Mouse (Mus musculus): ENCODE measurements around the gene Hist2h2ab. TPM values are rescaled to one million over a fixed set of nuclear protein-coding genes. Genes with fewer than 3 reads are reported as not detected.
"Not testable (repeated sequence)": the region's sequence is repeated elsewhere in the genome, so short reads cannot be mapped to it uniquely, and the experiment has no call there.

The Hist2h2ab gene
- polyA plus RNA-seq, 1 experiment, result not detected

GRCm38 (mm10) chr3:96172197-96173178, 47.2 kb upstream of the Hist2h2ab start, which contains the start of gene Sf3b4:
Sf3b4 (plus strand) TSS chr3:96172332.
- Histone ChIP-seq H3K79me2 (ENCODE audit: control insufficient read depth, insufficient read depth) (peaks cover 37% of the 10 kb centered on the region), H3ac (ENCODE audit: control insufficient read depth, insufficient read length) (peak within 1 kb of the TSS; percentile 63), H3K4me3 (peak within 1 kb of the TSS; percentile 94), H3K27me3 (ENCODE audit: control insufficient read depth, insufficient read depth, insufficient read length) (no peaks in the 10 kb centered on the region), H3K4me2 (ENCODE audit: low read depth) (peak within 1 kb of the TSS; percentile 97), H3K36me3 (ENCODE audit: control insufficient read depth, insufficient read depth) (peaks cover 24% of the 10 kb centered on the region)
- TF ChIP-seq POLR2A (IDR thresholded peaks at IDR 0.05; ENCODE audit: insufficient read length, low read depth) (peak; percentile 92), SRF (IDR thresholded peaks at IDR 0.05; ENCODE audit: control insufficient read depth, insufficient read length, low read depth) (no peak), USF1 (IDR thresholded peaks at IDR 0.05; ENCODE audit: low read depth) (no peak), REST (IDR thresholded peaks at IDR 0.05; ENCODE audit: insufficient read depth, insufficient read length) (no peak), TCF3 (IDR thresholded peaks at IDR 0.05; ENCODE audit: insufficient read length, low read depth) (no peak), MYOD1 (IDR thresholded peaks at IDR 0.05; ENCODE audit: control insufficient read depth in 1 of 3, insufficient read length in 2 of 3, low read depth in 2 of 3) (no peak), POLR2AphosphoS2 (IDR thresholded peaks at IDR 0.05; ENCODE audit: insufficient read length, low read depth) (peak; percentile 93), TCF12 (IDR thresholded peaks at IDR 0.05; ENCODE audit: insufficient read depth, poor library complexity, severe bottlenecking) (no peak)

DNA sequence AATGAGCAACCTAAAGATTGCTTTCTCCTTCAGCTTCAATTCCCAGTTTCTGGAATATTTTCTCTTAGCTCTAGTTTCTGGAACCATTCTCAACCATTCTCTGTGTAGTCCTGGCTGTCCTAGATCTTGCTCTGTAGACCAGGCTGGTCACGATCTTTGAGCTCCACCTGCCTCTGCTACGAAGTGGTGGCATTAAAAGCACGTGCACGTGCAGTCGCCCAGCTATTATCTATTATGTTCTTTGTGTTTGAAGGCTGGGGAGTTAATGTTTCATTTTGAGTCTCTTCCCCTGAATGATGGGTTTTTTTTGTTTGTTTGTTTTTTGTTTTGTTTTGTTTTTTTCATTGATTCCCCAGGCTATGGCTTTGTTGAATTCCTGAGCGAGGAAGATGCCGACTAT, 46.5 kb upstream of the Hist2h2ab start:
- peak overlapping the region; percentile 63 for H3ac ChIP-seq (ENCODE audit: control insufficient read depth, insufficient read length)
- TF ChIP-seq MYOG (IDR thresholded peaks at IDR 0.05; ENCODE audit: control insufficient read depth in 1 of 3, insufficient read depth in 1 of 3, insufficient read length in 2 of 3, low read depth in 2 of 3) (no peak), MYOD1 (IDR thresholded peaks at IDR 0.05; ENCODE audit: control insufficient read depth in 1 of 3, insufficient read length in 2 of 3, low read depth in 2 of 3) (no peak), MAX (IDR thresholded peaks at IDR 0.05; ENCODE audit: low read depth) (no peak), USF1 (IDR thresholded peaks at IDR 0.05; ENCODE audit: low read depth) (no peak), POLR2AphosphoS2 (IDR thresholded peaks at IDR 0.05; ENCODE audit: insufficient read length, low read depth) (no peak), CEBPB (IDR thresholded peaks at IDR 0.05; ENCODE audit: insufficient read depth, poor library complexity, severe bottlenecking) (no peak), E2F4 (IDR thresholded peaks at IDR 0.05; ENCODE audit: insufficient read depth) (no peak), TCF12 (IDR thresholded peaks at IDR 0.05; ENCODE audit: insufficient read depth, poor library complexity, severe bottlenecking) (no peak), SRF (IDR thresholded peaks at IDR 0.05; ENCODE audit: control insufficient read depth, insufficient read length, low read depth) (no peak), POLR2A (IDR thresholded peaks at IDR 0.05; ENCODE audit: insufficient read length, low read depth) (no peak), TCF3 (IDR thresholded peaks at IDR 0.05; ENCODE audit: insufficient read length, low read depth) (no peak)
- peaks cover 37% of the 10 kb centered on the region for H3K79me2 ChIP-seq (ENCODE audit: control insufficient read depth, insufficient read depth)
- H3K36me3 ChIP-seq (ENCODE audit: control insufficient read depth, insufficient read depth), result peaks cover 31% of the 10 kb centered on the region
- H3K27me3 ChIP-seq (ENCODE audit: control insufficient read depth, insufficient read depth, insufficient read length), result no peaks in the 10 kb centered on the region
- peak overlapping the region; percentile 97 for H3K4me2 ChIP-seq (ENCODE audit: low read depth)
- peak overlapping the region; percentile 94 for H3K4me3 ChIP-seq

- H3K4me3 ChIP-seq; H3ac ChIP-seq (ENCODE audit: control insufficient read depth, insufficient read length); H3K27me3 ChIP-seq (ENCODE audit: control insufficient read depth, insufficient read depth, insufficient read length): not testable (repeated sequence)
- Histone ChIP-seq H3K36me3 (ENCODE audit: control insufficient read depth, insufficient read depth) (peaks cover 34% of the 10 kb centered on the region), H3K79me2 (ENCODE audit: control insufficient read depth, insufficient read depth) (peaks cover 37% of the 10 kb centered on the region), H3K4me2 (ENCODE audit: low read depth) (peak overlapping the region; percentile 97)
These were observed 45.6 kb upstream of the Hist2h2ab start for GRCm38 (mm10) chr3:96174042-96174441.

GRCm38 (mm10) chr3:96175251-96175650, 44.4 kb upstream of the Hist2h2ab start:
- no peak overlapping the region for H3K4me3 ChIP-seq
- peaks cover 34% of the 10 kb centered on the region for H3K36me3 ChIP-seq (ENCODE audit: control insufficient read depth, insufficient read depth)
- no peaks in the 10 kb centered on the region for H3K27me3 ChIP-seq (ENCODE audit: control insufficient read depth, insufficient read depth, insufficient read length)
- no peak for TF ChIP-seq MYOD1 (IDR thresholded peaks at IDR 0.05; ENCODE audit: control insufficient read depth in 1 of 3, insufficient read length in 2 of 3, low read depth in 2 of 3)
- TF ChIP-seq E2F4 (IDR thresholded peaks at IDR 0.05; ENCODE audit: insufficient read depth), result no peak
- no peak for TF ChIP-seq MAX (IDR thresholded peaks at IDR 0.05; ENCODE audit: low read depth)
- TF ChIP-seq REST (IDR thresholded peaks at IDR 0.05; ENCODE audit: insufficient read depth, insufficient read length), result no peak
- no peak for TF ChIP-seq POLR2A (IDR thresholded peaks at IDR 0.05; ENCODE audit: insufficient read length, low read depth)
- no peak for TF ChIP-seq SRF (IDR thresholded peaks at IDR 0.05; ENCODE audit: control insufficient read depth, insufficient read length, low read depth)
- no peak for TF ChIP-seq POLR2AphosphoS2 (IDR thresholded peaks at IDR 0.05; ENCODE audit: insufficient read length, low read depth)
- TF ChIP-seq USF1 (IDR thresholded peaks at IDR 0.05; ENCODE audit: low read depth), result no peak
- no peak for TF ChIP-seq MYOG (IDR thresholded peaks at IDR 0.05; ENCODE audit: control insufficient read depth in 1 of 3, insufficient read depth in 1 of 3, insufficient read length in 2 of 3, low read depth in 2 of 3)
- no peak for TF ChIP-seq TCF3 (IDR thresholded peaks at IDR 0.05; ENCODE audit: insufficient read length, low read depth)
- no peak for TF ChIP-seq CEBPB (IDR thresholded peaks at IDR 0.05; ENCODE audit: insufficient read depth, poor library complexity, severe bottlenecking)
- no peak for TF ChIP-seq TCF12 (IDR thresholded peaks at IDR 0.05; ENCODE audit: insufficient read depth, poor library complexity, severe bottlenecking)
- no peak overlapping the region for H3ac ChIP-seq (ENCODE audit: control insufficient read depth, insufficient read length)
- H3K79me2 ChIP-seq (ENCODE audit: control insufficient read depth, insufficient read depth), result peaks cover 37% of the 10 kb centered on the region
- no peak overlapping the region for H3K4me2 ChIP-seq (ENCODE audit: low read depth)

DNA sequence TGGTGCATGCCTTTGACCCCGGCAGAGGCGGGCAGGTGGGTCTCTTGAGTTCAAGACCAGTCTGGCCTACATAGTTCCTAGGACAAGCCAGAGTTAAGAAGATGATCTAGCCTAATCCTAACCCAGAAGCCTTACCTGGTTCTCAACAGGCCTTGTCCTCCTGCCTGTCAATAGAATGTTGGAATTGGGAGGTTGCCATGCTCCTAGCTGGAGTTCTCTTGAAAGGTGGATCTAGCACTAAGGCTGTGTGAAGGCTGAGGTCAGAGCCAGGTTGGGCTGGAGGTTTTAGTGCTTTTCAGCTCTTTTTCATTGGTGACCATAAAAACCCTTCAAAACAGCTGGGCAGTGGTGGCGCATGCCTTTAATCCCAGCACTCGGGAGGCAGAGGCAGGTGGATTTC, 41.2 kb upstream of the Hist2h2ab start:
- Histone ChIP-seq H3ac (ENCODE audit: control insufficient read depth, insufficient read length) (no peak overlapping the region), H3K27me3 (ENCODE audit: control insufficient read depth, insufficient read depth, insufficient read length) (no peaks in the 10 kb centered on the region), H3K36me3 (ENCODE audit: control insufficient read depth, insufficient read depth) (peaks cover 34% of the 10 kb centered on the region), H3K4me3 (no peak overlapping the region), H3K4me2 (ENCODE audit: low read depth) (no peak overlapping the region), H3K79me2 (ENCODE audit: control insufficient read depth, insufficient read depth) (peaks cover 20% of the 10 kb centered on the region)
- TF ChIP-seq TCF12 (IDR thresholded peaks at IDR 0.05; ENCODE audit: insufficient read depth, poor library complexity, severe bottlenecking), result no peak
- TF ChIP-seq CEBPB (IDR thresholded peaks at IDR 0.05; ENCODE audit: insufficient read depth, poor library complexity, severe bottlenecking), result no peak
- no peak for TF ChIP-seq MAX (IDR thresholded peaks at IDR 0.05; ENCODE audit: low read depth)
- no peak for TF ChIP-seq POLR2AphosphoS2 (IDR thresholded peaks at IDR 0.05; ENCODE audit: insufficient read length, low read depth)
- no peak for TF ChIP-seq REST (IDR thresholded peaks at IDR 0.05; ENCODE audit: insufficient read depth, insufficient read length)
- TF ChIP-seq SRF (IDR thresholded peaks at IDR 0.05; ENCODE audit: control insufficient read depth, insufficient read length, low read depth), result no peak
- TF ChIP-seq TCF3 (IDR thresholded peaks at IDR 0.05; ENCODE audit: insufficient read length, low read depth), result no peak
- no peak for TF ChIP-seq MYOG (IDR thresholded peaks at IDR 0.05; ENCODE audit: control insufficient read depth in 1 of 3, insufficient read depth in 1 of 3, insufficient read length in 2 of 3, low read depth in 2 of 3)
- TF ChIP-seq MYOD1 (IDR thresholded peaks at IDR 0.05; ENCODE audit: control insufficient read depth in 1 of 3, insufficient read length in 2 of 3, low read depth in 2 of 3), result no peak
- TF ChIP-seq USF1 (IDR thresholded peaks at IDR 0.05; ENCODE audit: low read depth), result no peak
